Mouse (Mus musculus) cerebellum, adult (tissue): ENCODE results near the gene Arl6ip4.

Experiments
- ATAC-seq: cut with Nextera tagmentation; 2 replicates; pipeline ENCODE4 v1.9.2; 2017; ENCODE audit warnings: mild to moderate bottlenecking, moderate library complexity, mixed read lengths; ENCODE audit not compliant: insufficient number of reproducible peaks, low FRiP score, low TSS enrichment

Gene Arl6ip4

DNA sequence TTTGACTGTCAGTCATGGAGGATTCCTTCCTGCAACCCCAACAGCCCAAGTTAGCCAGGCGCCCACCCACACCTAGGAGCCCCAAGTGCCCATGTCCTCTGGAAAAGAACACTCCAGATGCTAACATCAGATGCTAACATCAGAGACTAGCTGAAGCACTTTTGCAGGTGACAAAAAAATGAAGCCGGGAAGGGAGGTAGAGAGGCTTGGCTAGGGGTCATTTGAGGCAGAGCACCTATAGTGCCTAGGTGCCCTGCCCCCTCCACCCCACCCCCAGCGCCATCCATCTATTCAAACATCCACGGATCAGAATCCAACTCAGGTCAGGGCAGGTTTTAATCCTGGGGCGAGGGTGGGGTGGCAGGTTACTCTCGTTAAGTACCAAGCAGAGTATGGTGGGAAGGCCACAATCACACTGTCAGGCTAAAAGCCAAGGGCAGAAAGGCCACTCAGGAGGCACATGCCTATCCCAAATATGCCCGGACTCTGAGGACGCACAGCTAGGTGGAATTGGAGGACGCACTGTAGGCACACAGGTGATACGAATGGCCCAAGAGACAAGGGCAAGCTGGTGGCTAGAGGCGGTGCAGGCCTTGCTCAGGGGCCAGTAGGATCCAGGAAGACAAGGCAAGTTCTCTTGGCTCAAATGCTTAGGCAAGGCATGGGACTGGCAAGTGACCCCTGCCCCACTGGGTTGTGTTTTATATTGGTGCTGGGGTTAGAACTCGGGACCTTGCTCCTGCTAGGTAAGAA lies 21.9 kb upstream of the Arl6ip4 start:
- no peak for ATAC-seq

GRCm38 (mm10) chr5:124095077-124095581 lies 20.8 kb upstream of the Arl6ip4 start:
- ATAC-seq: peak; percentile 33; the same call in 1 of the 2 replicates

GRCm38 (mm10) chr5:124095596-124096232 lies 20.2 kb upstream of the Arl6ip4 start, which contains the start of gene Abcb9:
TSS of gene Abcb9 (minus strand) at chr5:124095798.
- peak; percentile 67 for ATAC-seq

- ATAC-seq: no peak
These were observed 17.0 kb upstream of the Arl6ip4 start for GRCm38 (mm10) chr5:124098923-124099322.

- no peak for ATAC-seq
These were observed 15.5 kb upstream of the Arl6ip4 start for GRCm38 (mm10) chr5:124100128-124101044.

GRCm38 (mm10) chr5:124102326-124102725 lies 13.6 kb upstream of the Arl6ip4 start:
- no peak for ATAC-seq

- ATAC-seq: no peak
These were observed 12.9 kb upstream of the Arl6ip4 start for GRCm38 (mm10) chr5:124103020-124103419.

- no peak for ATAC-seq
These were observed 12.3 kb upstream of the Arl6ip4 start for GRCm38 (mm10) chr5:124103552-124103951.

GRCm38 (mm10) chr5:124111077-124111741 lies 4.7 kb upstream of the Arl6ip4 start:
- ATAC-seq: 0 out of 2 replicates have a peak, but pooled peaks have one; percentile 17

- peak; percentile 85 for ATAC-seq
These were observed 4.0 kb upstream of the Arl6ip4 start, which contains the start of gene Ogfod2 for GRCm38 (mm10) chr5:124111742-124112497. TSS of gene Ogfod2 (plus strand) at chr5:124112297.

GRCm38 (mm10) chr5:124112531-124112930 lies 3.4 kb upstream of the Arl6ip4 start:
- no peak for ATAC-seq

DNA sequence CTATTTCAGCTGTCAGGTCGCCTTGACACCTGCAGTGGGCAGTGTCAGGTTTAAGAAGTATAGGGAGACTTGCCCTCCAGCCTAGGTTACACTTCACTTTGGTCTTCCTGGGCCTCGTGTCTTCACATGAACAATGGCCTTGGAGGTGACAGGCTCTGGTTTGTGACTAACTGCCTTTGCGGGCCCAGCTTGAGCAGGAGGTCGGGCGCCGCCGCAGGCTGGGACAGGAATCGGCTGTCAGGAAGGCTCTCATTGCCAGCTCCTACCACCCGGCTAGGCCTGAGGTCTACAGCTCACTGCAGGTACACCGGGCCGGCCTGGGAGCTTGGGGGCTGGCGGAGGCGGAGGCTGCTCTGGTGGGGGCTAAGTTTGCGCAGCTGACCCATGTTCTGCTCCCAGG lies 2.9 kb upstream of the Arl6ip4 start:
- ATAC-seq: no peak

- no peak for ATAC-seq
These were observed 1.4 kb upstream of the Arl6ip4 start for GRCm38 (mm10) chr5:124114276-124115025.

GRCm38 (mm10) chr5:124115531-124115930 lies 358 bp upstream of the Arl6ip4 start:
- ATAC-seq: no peak

DNA sequence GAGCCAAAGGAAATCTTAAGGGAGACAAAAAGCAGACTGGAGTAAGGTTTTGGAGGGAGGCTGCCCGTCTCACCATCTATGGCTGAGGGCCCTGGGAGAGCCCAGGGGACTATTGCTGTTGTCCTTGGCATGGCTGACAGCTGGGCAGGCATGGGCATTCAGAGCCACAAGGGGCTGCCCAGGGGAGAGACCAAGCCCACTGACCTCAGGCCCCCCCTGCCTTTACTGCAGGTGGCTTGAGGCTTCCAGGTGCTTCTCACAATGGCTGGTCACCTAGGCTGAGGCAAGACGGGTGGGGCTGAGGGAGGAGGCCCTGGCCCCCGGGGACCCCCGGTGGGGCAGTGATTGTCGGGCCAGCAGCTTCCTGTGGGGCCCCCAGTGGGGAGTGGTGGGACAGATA lies 3.3 kb downstream of the Arl6ip4 start:
- ATAC-seq: no peak

- no peak for ATAC-seq
These were observed 6.5 kb downstream of the Arl6ip4 start for GRCm38 (mm10) chr5:124122357-124122756.

GRCm38 (mm10) chr5:124125093-124125492 lies 9.2 kb downstream of the Arl6ip4 start:
- no peak for ATAC-seq

DNA sequence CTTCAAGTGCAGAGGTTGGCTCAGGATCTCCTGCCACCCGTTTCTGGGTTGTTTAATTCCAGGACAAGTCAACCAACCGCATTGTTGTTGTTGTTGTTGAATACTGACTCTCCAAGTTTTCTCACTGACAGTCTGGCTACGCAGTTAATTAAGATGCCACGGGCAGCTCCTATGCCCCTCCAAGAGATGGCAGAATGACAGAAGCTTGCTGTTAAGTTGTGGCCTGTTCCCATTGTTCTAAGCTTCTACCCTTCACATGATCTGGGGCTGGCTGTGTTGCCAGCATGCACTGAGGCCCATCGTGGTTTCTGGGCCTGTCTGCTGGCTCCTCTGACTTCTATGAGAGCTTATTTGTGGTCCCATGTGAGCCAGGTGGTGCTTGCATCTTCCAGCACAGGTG lies 18.4 kb downstream of the Arl6ip4 start:
- ATAC-seq: no peak

DNA sequence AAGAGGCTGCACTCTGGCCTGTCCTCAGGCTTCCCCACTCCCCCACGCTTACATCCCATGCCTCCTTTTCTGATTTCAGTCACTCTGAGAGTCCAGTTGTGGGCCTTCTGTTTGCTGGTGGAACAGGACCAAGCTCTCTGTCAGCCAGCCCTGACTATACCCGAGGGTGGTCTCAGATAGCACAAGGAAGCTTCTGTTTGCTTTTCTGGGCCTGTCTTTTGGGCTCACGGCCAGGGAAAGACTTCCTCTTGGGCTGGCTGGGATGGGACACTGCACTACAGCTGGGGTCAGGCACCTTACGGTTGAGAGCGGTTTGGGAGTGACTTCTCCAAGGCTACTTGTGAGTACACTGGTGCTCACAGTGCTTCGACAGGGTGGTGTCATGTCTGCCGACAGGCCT lies 22.2 kb downstream of the Arl6ip4 start:
- ATAC-seq: no peak
